In the genomic region with DNA sequence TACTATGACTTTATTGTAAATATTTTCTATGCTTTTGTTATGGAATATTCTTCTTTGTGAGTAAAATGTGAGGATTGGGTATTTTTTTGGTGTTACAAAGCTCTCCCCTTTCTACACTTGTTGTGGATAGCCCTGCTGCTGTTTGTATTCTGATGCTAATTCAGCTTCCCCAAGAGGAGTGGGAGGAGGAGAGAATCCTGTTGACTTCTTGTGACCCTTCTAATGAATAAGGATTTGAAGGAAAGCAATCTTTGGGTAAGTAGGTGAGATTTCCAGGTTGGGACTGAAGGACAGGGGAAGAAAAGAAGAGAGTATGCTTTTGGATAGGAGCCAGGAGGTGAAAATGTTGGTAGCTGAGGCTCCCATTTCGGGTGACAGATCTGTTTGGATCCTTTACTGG, we compare ENCODE assay signal across 23 mouse cellular contexts. TPM values are rescaled to one million over a fixed set of nuclear protein-coding genes. Genes with fewer than 3 reads are reported as not detected.
"Had no signal": no experiment of that assay in that cellular context is flagged by ENCODE, and none has a peak within 500 bp of the region (broad histone marks: within the 10 kb centered on the region; RNA-seq: fewer than 3 reads in every experiment).

No protein-coding gene starts in this region.

- H3K9ac ChIP-seq: neural tube, embryonic 12.5 days; neural tube, embryonic 13.5 days; neural tube, embryonic 15.5 days; stomach, embryonic 15.5 days had no signal

- H3K4me1 ChIP-seq: neural tube, embryonic 12.5 days; neural tube, embryonic 13.5 days; neural tube, embryonic 15.5 days; stomach, embryonic 15.5 days had no signal

- H3K27ac ChIP-seq: neural tube, embryonic 12.5 days; neural tube, embryonic 13.5 days; neural tube, embryonic 15.5 days; stomach, embryonic 15.5 days; stomach, postnatal 0 days had no signal

- H3K9me3 ChIP-seq: neural tube, embryonic 12.5 days; neural tube, embryonic 13.5 days; neural tube, embryonic 15.5 days; stomach, embryonic 15.5 days had no signal

- H3K27me3 ChIP-seq: neural tube, embryonic 12.5 days; neural tube, embryonic 13.5 days; neural tube, embryonic 15.5 days; stomach, embryonic 15.5 days had no signal

- DNase-seq: retina, postnatal 1 day; right cerebral cortex, adult 18-20 months; right cerebral cortex, postnatal 14 days; right cerebral cortex, postnatal 25 days; right cerebral cortex, postnatal 4 days; spleen, adult 18-20 months; thymus, adult 18-20 months; thymus, adult 2 months; thymus, postnatal 14 days; thymus, postnatal 25 days; thymus, postnatal 36 days; thymus, postnatal 4 days had no signal

- H3K4me2 ChIP-seq: neural tube, embryonic 12.5 days; neural tube, embryonic 13.5 days; neural tube, embryonic 15.5 days; stomach, embryonic 15.5 days had no signal

- H3K4me3 ChIP-seq: neural tube, embryonic 12.5 days; neural tube, embryonic 13.5 days; neural tube, embryonic 15.5 days; stomach, embryonic 15.5 days had no signal

- H3K36me3 ChIP-seq: neural tube, embryonic 12.5 days; neural tube, embryonic 13.5 days; neural tube, embryonic 15.5 days; stomach, embryonic 15.5 days had no signal

RNA-seq across cellular contexts. Expression of a gene that starts 3.5 kb away (rescaled TPM):
- polyA plus RNA-seq: neural tube, embryonic 12.5 days; neural tube, embryonic 13.5 days; neural tube, embryonic 14.5 days; neural tube, embryonic 15.5 days; small intestine, adult 2 months; spleen, adult 2 months; stomach, embryonic 14.5 days; stomach, embryonic 15.5 days; stomach, embryonic 16.5 days; stomach, postnatal 0 days; thymus, postnatal 0 days had no signal
